Mouse (Mus musculus) gastrocnemius, adult 18-20 months (tissue): ENCODE results near the gene Cd300lb. TPM values are rescaled to one million over a fixed set of nuclear protein-coding genes. Genes with fewer than 3 reads are reported as not detected.
"Not testable (repeated sequence)": the region's sequence is repeated elsewhere in the genome, so short reads cannot be mapped to it uniquely, and the experiment has no call there.

Source experiments
- DNase-seq: peaks from one replicate; pipeline ENCODE4 v3.0.0; 2021; ENCODE audit warnings: low spot score
- long read RNA-seq, 2 experiments: library from polyadenylated mRNA; stranded (forward); transcript quantifications; one replicate each; pipeline ENCODE4 v2.0.0; 2021
- total RNA-seq, 2 experiments: library from RNA; stranded (reverse); gene quantifications; 2 replicates each; pipeline ENCODE4 v1.2.3; 2021

The Cd300lb gene
- total RNA-seq: under 1 TPM; 0.09 to 0.24 TPM
- long read RNA-seq, experiment 1: 0 reads
- long read RNA-seq, experiment 2: 0 reads

DNA sequence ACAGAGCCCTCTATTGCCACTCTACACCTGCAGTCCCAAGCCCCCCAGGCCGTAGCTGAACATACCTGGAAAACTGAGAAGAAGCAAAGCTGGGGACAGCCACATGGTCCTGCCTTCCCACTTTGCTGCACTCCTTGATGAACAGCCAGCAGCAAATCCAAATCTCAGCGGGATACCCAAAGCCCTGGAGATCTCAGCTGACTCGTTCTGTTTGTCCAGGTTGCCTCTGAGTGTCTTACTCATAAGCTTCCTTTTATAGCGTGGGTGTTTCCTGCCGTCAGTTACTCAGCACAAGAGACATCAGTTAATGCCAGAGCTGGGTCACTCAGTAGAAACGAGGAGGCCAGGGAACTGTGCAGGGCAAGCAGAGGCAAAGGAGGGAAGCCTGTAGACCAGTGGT is at the start of gene Cd300lb:
Gene Cd300lb (minus strand): TSS at position 243 of the 400 bp plus-strand sequence.
- DNase-seq: no peak

GRCm38 (mm10) chr11:114981866-114982265 is 47.7 kb upstream of the Cd300lb start:
- no peak for DNase-seq

DNA sequence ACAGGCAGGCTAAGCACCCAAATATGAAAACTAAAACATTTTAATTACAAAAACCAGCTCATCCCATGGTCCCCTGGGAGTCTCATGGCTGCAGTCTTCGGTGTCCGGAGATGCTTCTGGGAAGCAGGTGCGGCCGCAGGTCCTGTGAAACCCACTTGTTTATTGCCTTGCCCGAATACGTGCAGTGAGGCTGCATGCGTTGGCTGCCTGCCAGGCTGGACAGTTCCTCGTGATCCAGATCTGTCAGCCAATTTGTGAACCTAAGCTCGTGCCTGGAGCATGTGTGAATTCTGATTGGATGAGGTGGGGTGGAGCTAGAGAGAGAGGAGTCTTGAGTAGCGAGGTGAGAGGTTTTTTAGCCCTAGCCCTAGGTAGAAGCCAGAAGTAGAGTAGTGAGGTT is 38.5 kb upstream of the Cd300lb start:
- DNase-seq: no peak

DNA sequence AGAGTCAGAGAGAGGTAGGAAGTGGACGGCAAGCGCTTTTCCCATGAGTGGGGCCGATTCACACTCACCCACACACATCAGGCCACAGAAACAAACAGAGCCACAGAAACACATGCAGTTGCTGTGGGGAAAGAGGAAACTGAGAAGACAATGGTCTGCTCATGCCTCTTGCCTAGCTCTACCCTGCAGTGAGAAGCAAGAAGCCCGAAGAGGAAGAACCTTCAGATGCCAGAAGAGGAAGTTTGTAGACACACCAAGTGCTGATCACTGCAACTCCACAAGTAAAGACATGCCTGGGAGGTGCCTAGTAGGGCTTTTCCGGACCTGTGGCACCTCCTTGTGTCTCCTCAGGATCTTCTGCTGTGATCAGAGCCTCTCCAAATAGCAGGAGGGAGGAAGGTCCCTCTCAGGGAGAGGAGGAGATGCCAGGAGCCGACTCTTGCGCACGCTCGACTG is 34.6 kb upstream of the Cd300lb start, which contains the start of gene Cd300c:
Gene Cd300c (minus strand): TSS at position 406 of the 456 bp plus-strand sequence.
- DNase-seq: no peak

DNA sequence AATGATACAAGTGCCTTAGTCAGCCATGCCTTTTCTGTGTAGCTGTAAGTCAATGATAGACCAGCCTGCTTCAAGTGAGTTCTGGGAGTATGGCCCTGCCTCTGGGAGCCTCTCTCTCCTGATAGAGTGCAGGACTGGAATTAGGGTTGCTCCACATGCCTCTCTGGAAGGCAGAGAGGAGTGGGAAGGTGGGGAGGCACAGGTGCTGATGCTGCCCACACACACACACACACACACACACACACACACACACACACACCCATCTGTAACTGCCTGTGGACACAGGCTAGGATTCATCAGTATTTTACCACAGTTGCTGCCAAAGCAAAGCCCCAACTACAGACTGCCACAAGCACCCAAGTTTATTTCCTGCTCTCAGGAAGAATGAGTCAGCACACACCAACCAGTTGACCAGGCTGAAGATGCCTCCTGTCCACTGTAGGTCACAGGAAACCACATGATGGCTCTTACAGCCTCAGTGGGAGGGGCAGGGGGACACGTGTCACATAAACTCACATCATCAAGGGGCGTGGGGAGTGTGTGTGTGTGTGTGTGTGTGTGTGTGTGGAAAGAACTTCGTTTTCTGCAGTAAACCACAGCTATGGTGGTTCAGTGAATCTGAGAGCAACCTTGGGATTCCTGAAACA is 31.1 kb upstream of the Cd300lb start:
- no peak for DNase-seq

DNA sequence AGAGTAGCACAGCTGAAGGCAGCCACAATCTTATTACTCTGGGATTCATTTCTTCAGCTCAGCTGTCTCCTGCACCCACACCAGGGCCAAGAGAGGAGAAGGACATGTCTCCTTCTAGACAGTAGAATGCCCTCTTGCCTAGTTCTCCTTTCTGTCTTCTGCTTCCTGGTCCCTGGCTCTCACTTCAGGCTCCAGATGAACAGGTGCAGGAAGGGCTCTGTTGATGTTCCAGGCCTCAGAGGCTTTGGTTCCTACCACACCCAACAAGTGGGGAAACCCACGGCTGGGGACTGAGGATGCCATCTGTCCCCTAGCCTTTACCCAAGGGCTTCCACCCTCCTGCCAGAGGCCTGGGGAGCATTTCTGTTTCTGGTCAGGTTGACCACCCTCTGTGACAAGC is 26.2 kb upstream of the Cd300lb start:
- no peak for DNase-seq

DNA sequence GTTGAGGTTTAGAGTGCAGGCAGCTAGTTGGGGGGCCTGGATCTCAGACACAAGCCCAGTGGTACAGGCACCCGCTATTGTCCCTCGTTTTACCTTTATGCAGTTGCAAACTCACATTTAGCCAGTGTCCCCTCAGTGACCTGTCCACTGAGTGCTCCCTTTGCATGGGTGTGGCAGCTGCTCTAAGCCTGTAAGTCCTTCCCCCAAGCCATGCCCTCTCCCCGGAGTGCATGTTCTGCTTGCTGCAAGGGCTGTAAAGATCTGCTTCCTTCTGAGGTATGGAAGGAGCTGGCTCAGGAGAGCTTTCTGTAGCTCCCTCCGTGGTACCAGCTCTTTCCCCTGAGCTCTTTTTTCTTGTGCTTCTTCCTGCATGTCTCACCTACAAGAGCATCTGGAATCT is 595 bp downstream of the Cd300lb start:
- DNase-seq: no peak

DNA sequence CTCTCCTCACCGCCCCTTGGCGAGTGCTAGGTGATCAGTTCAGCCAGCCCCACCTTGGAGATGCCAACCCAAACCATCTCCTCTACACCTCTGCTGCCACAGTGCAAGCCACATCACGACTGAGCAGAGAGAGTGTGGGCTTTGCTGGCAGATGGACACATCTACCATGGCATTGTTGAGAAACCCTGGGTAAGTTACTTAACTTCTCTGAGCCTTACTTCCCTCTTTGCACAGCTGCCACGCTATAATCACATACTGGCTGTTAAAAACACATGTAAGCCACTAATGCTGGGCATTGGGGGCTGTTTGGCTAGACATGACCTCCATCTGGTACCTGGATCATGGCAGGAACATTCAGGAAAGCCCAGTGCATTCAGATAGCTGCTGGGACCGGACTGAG is 3.1 kb downstream of the Cd300lb start:
- no peak for DNase-seq

DNA sequence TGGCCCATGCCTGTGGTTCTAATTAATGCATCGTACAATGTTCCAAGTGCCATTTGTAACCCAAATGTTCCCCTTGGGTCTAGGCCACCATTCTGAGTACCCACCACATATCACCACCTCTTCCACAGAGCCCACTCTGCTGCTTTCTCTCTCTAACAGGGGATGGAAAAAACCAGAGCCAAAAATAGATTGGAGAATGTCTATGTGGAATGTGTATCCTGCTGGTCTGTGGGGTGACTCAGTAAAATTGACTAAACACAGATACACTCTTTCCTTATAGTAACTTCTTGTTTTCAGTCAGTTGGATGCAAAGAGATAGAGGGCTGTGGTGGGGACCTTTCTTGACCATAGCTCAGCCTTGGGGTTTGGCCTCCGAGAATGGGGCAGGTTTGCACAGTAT is 4.6 kb downstream of the Cd300lb start:
- DNase-seq: no peak

- DNase-seq: no peak
Observed at GRCm38 (mm10) chr11:114923961-114924360, 10.2 kb downstream of the Cd300lb start.

GRCm38 (mm10) chr11:114922439-114922838 is 11.7 kb downstream of the Cd300lb start:
- no peak for DNase-seq

DNA sequence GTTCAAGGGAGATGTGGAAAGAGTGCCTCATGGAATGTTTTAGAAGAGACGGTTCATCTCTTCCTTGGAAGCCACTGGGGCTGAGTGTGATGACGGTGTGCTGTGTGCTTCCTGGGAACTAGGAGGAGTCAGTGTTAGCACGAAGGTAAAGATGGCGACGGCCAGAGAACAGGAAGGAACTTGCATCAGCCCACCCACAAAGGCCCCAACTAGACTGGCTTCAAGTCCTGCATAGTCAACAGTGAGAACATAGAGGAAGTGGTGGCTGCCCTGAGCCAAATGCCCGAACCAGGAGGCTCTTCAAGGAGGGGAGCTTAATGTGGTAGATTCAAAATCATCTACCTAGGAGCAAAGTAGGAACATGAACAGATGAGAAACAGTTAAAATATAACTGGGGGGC is 17.1 kb downstream of the Cd300lb start:
- no peak for DNase-seq

- no peak for DNase-seq
Observed at GRCm38 (mm10) chr11:114914978-114915377, 19.2 kb downstream of the Cd300lb start.

DNA sequence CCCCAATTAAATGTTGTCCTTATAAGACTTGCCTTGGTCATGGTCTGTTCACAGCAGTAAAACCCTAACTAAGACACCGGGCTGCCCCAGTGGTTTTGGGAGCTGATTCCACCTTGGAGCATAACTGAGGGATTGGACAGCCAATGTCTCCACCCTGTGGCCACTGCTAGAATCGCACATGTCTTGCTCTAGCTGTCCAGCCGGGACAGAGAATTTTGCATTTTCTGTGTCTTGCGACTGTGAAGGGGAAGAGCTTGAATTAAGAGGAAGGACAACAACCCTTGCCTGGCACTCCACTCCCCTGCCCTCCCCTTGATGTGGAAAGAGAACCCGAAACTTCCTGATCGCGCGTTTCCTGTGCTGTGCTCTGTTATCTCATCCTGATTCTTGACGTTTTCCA is 21.3 kb downstream of the Cd300lb start:
- peak; percentile 71 for DNase-seq

DNA sequence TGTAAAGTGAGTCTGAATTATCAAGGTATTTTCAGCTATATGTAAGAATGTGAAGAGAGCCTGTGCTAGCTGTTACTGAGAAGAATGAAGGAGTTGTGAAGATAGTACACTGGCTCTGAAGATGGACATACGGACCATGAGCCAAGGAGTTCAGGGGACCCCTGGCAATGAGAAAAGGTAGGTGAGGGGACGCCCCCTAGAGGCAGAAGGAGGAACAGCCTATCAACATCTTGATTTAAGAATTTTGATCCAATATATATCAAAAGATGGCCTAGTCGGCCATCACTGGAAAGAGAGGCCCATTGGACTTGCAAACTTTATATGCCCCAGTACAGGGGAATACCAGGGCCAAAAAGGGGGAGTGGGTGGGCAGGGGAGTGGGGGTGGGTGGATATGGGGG is 24.6 kb downstream of the Cd300lb start:
- not testable (repeated sequence) for DNase-seq

- no peak for DNase-seq
Observed at GRCm38 (mm10) chr11:114908086-114908485, 26.1 kb downstream of the Cd300lb start.

DNA sequence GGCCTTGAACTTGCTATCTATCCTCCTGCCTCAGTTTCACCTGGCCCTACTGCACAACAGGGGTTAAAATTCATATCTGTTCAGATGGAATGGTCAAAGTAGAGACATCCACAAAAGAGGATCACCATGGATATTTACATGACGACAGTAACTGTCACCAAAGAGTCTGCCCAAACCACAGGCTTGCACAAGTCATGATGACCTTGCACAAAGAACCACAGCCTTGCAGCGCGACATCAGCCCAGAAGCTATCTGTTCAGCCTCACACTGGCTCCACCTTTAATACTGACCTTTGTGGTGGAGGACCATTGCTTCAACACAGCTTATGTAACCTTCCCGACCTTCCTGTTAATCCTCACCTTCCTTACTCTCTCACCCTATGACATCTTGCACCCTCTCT is 26.6 kb downstream of the Cd300lb start:
- DNase-seq: no peak

- no peak for DNase-seq
Observed at GRCm38 (mm10) chr11:114903224-114903623, 31.0 kb downstream of the Cd300lb start.

DNA sequence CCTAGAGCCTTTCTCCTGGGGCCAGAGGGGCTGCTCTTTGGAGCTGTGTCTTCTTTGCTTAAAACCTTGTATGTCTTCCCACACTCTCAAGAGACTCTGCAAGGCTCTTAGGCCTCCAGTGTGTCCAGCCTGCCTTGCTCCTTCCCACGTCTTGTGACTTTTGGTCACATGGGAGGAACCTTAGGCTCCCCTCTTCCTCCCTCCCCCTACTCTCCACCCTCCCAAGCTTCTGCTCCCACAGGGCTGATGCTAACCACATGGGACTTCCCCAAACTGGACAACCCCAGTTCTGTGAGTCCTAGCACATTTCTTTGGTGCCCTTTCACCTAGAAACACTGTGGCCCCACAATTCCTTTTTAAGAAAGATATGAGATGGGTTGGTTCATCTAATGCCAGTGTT is 36.2 kb downstream of the Cd300lb start:
- DNase-seq: peak; percentile 26

GRCm38 (mm10) chr11:114896085-114896484 is 38.1 kb downstream of the Cd300lb start:
- DNase-seq: no peak

DNA sequence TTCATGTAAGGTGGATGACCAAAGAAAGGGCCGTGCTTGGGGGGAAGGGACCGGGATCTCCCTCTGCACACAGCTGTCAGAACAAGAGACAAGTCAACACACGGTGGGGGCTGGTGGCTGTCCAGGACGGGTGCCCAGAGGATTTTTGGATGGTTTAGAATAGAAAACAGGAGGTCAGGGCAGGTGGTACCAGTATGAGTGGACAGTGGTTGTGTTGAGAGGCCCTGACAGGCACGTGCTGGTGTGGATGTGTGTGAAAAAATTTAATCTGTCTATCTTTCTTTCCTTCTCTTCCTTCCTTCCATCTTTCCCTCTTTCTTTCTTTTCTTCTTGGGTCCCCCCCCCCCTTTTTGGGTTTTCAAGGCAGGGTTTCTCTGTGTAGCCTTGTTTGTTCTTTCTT is 43.6 kb downstream of the Cd300lb start:
- no peak for DNase-seq

- no peak for DNase-seq
Observed at GRCm38 (mm10) chr11:114889991-114890518, 44.1 kb downstream of the Cd300lb start, which contains the start of gene Cd300a. Cd300a (plus strand) TSS chr11:114890041.

DNA sequence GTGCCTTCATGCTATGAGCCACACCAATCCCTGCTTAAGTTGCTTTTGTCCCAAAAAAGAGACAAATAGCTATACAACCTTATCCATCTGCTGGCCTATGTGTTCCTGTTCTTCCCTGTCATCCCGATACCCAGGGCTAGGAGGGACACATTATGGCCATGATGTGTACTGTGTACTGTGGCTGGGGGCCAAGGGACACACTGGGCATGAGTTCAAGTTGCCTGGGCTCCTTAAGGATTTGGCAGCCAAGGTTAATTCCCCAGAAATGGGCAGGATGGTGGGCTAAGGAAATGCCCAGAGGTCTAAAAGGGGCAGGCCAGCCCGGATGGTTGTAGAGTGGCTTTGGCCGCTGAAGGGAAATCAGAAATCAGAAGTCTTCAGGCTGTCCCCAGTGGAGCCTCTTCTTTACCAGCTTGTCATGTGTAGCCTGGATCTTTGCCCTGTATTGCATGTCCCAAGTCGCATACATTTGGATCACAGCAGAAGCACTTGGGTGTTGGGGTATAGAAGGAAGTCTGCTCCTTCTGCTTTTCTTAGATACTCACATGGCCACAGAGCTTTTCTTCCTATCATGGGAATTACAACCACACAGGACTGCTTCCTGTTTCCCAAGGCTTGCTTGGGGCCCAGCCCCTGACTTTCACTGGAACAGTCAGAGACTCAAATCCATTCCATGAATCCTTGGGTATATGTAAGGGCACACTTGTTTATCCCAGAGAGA is 49.6 kb downstream of the Cd300lb start:
- no peak for DNase-seq
